Comparison of ENCODE assay signal across 9 mouse cellular contexts in the genomic region with DNA sequence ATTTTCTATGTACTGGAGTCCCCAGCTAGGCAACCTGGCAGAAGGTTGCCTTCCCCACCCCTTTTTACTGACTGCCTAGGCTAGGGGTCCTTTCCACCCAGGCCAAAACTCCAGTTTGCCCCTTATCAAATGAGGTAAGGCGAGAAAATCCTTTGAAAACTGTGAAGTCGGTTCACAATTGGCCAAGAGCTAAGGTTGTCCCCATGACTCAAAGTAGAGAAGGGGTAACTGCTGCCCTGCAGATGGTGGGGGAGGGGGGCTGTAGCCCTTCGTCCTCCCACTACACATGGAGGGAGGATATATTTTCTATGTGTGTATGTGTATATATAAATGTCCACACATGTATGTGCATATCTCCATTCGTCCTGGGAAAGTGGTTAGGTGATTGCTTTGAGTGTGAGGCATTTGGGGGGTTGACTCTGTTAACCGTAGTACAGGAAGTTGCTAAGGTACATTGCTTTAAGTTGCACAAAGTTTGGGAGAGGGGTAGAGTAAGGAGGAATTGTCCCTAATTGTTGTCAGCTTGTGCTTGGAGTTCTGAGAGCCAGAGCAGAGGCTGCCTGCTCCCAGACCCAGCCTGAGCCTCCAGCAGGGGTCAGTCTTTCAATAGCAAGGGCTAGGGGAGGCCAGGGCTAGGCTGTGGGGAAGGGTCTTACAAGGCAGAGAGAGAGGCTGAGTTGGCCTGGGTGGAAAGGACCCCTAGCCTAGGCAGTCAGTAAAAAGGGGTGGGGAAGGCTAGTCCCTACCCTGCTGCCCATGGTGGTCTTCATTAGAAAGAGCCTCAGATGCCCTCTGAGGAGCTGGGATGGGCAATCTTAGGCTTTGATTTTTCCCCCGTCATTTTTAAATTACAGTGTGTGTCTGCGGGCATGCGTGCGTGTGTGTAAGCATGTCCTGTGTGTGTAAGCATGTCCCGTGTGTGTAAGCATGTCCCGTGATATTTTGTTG. TPM values are rescaled to one million over a fixed set of nuclear protein-coding genes. Genes with fewer than 3 reads are reported as not detected.
DNase-seq lines count a peak whose midpoint lies in the region; ATAC-seq lines count a peak whose summit lies in the region.
"Had no signal": no experiment of that assay in that cellular context is flagged by ENCODE, and none has a peak within 500 bp of the region (broad histone marks: within the 10 kb centered on the region; RNA-seq: fewer than 3 reads in every experiment).

No protein-coding gene starts in this region.

- H3K9me3 ChIP-seq in heart, embryonic 14.5 days (ENCODE audit: control insufficient read depth, low read length), result no peaks in the 10 kb centered on the region
- H3K9me3 ChIP-seq in heart, embryonic 11.5 days (replicated peaks; ENCODE audit: control insufficient read depth, low read length), result no peaks in the 10 kb centered on the region
- no peaks in the 10 kb centered on the region for H3K9me3 ChIP-seq in intestine, embryonic 15.5 days
- no peaks in the 10 kb centered on the region for H3K9me3 ChIP-seq in neural tube, embryonic 11.5 days (ENCODE audit: control insufficient read depth, low read length)
- H3K9me3 ChIP-seq: lung, embryonic 15.5 days had no signal

- peak; percentile 48 for DNase-seq in ES-CJ7 (ENCODE audit: low read depth, low spot score)
- DNase-seq in embryo, embryonic 9.5 days (ENCODE audit: extremely low spot score), result peak; percentile 64
- peak; percentile 66 for DNase-seq in neural tube, embryonic 11.5 days (ENCODE audit: low spot score)
- DNase-seq in urinary bladder, postnatal 4 days (ENCODE audit: low spot score in 2 of 2), result no peak

- 77% methylated on average over 11 of the region's 11 CpGs for WGBS in heart, embryonic 14.5 days
- 78% methylated on average over 11 of the region's 11 CpGs for WGBS in heart, embryonic 11.5 days (ENCODE audit: insufficient replicate concordance)
- 76% methylated on average over 11 of the region's 11 CpGs for WGBS in intestine, embryonic 15.5 days
- WGBS in neural tube, embryonic 11.5 days, result 77% methylated on average over 11 of the region's 11 CpGs

- no peaks in the 10 kb centered on the region for H3K27me3 ChIP-seq in heart, embryonic 14.5 days (ENCODE audit: control insufficient read depth, insufficient read depth, low read length)
- H3K27me3 ChIP-seq in heart, embryonic 11.5 days (ENCODE audit: control insufficient read depth, insufficient read depth, low read length), result no peaks in the 10 kb centered on the region
- H3K27me3 ChIP-seq in intestine, embryonic 15.5 days (replicated peaks), result no peaks in the 10 kb centered on the region
- no peaks in the 10 kb centered on the region for H3K27me3 ChIP-seq in neural tube, embryonic 11.5 days (ENCODE audit: control insufficient read depth, insufficient read depth, low read length)
- H3K27me3 ChIP-seq: lung, embryonic 15.5 days had no signal

- H3K4me1 ChIP-seq in heart, embryonic 14.5 days (ENCODE audit: control insufficient read depth in 2 of 2, insufficient read depth in 2 of 2, low read length in 2 of 2), result peaks cover 7 to 38% of the 10 kb centered on the region in 2 experiments
- peaks cover 23% of the 10 kb centered on the region for H3K4me1 ChIP-seq in heart, embryonic 11.5 days (ENCODE audit: control insufficient read depth, insufficient read depth, low read length)
- H3K4me1 ChIP-seq in intestine, embryonic 15.5 days (replicated peaks), result peaks cover 24% of the 10 kb centered on the region
- peaks cover 13% of the 10 kb centered on the region for H3K4me1 ChIP-seq in neural tube, embryonic 11.5 days (ENCODE audit: control insufficient read depth, insufficient read depth, low read length)

- 0 out of 2 replicates have a peak overlapping the region, but pooled peaks have one; percentile 4 for H3K4me2 ChIP-seq in heart, embryonic 14.5 days (ENCODE audit: low read length)
- no peak overlapping the region for H3K4me2 ChIP-seq in heart, embryonic 11.5 days
- H3K4me2 ChIP-seq in intestine, embryonic 15.5 days (replicated peaks), result 0 out of 2 replicates have a peak overlapping the region, but pooled peaks have one; percentile 86
- H3K4me2 ChIP-seq in neural tube, embryonic 11.5 days (ENCODE audit: low read depth), result no peak overlapping the region

- H3K36me3 ChIP-seq in heart, embryonic 14.5 days (ENCODE audit: control insufficient read depth, insufficient read depth, low read length), result peaks cover 21% of the 10 kb centered on the region
- H3K36me3 ChIP-seq in heart, embryonic 11.5 days (ENCODE audit: control insufficient read depth, insufficient read depth, low read length), result no peaks in the 10 kb centered on the region
- peaks cover 12% of the 10 kb centered on the region for H3K36me3 ChIP-seq in intestine, embryonic 15.5 days
- H3K36me3 ChIP-seq in neural tube, embryonic 11.5 days (ENCODE audit: control insufficient read depth, insufficient read depth, low read length), result peaks cover 2% of the 10 kb centered on the region; the same call in 1 of the 2 replicates
- H3K36me3 ChIP-seq: lung, embryonic 15.5 days had no signal

- ATAC-seq in heart, embryonic 14.5 days (ENCODE audit: insufficient number of reproducible peaks, insufficient read depth, low FRiP score, low read depth), result no peak
- no peak for ATAC-seq in heart, embryonic 11.5 days (replicated peaks; ENCODE audit: insufficient number of reproducible peaks, low FRiP score, low TSS enrichment)
- no peak for ATAC-seq in intestine, embryonic 15.5 days
- 0 out of 2 replicates have a peak, but pooled peaks have one; percentile 32 for ATAC-seq in neural tube, embryonic 11.5 days (ENCODE audit: insufficient read depth, low FRiP score, low TSS enrichment)
- no peak for ATAC-seq in frontal cortex, adult (ENCODE audit: low TSS enrichment)

- H3K4me3 ChIP-seq in heart, embryonic 14.5 days (ENCODE audit: control insufficient read depth in 1 of 2, insufficient read depth in 1 of 2, low read depth in 1 of 2, low read length in 2 of 2), result no peak overlapping the region
- H3K4me3 ChIP-seq in heart, embryonic 11.5 days (ENCODE audit: low read depth, low read length), result no peak overlapping the region
- H3K4me3 ChIP-seq in intestine, embryonic 15.5 days (replicated peaks), result no peak overlapping the region
- no peak overlapping the region for H3K4me3 ChIP-seq in neural tube, embryonic 11.5 days (ENCODE audit: low read depth, low read length)
- H3K4me3 ChIP-seq: lung, embryonic 15.5 days had no signal

- 0 out of 4 replicates have a peak overlapping the region, but pooled peaks of 1 of the 2 experiments have one; percentile 3 for H3K27ac ChIP-seq in heart, embryonic 14.5 days (replicated peaks in 1 of 2; ENCODE audit: control insufficient read depth in 1 of 2, insufficient read depth in 1 of 2, low read depth in 2 of 2, low read length in 2 of 2)
- H3K27ac ChIP-seq in heart, embryonic 11.5 days (ENCODE audit: low read depth, low read length), result no peak overlapping the region
- H3K27ac ChIP-seq in intestine, embryonic 15.5 days, result no peak overlapping the region
- no peak overlapping the region for H3K27ac ChIP-seq in neural tube, embryonic 11.5 days (ENCODE audit: low read depth, low read length)
- H3K27ac ChIP-seq: lung, embryonic 15.5 days had no signal

- H3K9ac ChIP-seq in heart, embryonic 14.5 days (ENCODE audit: low read length), result peak overlapping the region; percentile 21; the same call in 1 of the 2 replicates
- no peak overlapping the region for H3K9ac ChIP-seq in heart, embryonic 11.5 days (ENCODE audit: low read depth, low read length)
- H3K9ac ChIP-seq in intestine, embryonic 15.5 days, result no peak overlapping the region
- H3K9ac ChIP-seq in neural tube, embryonic 11.5 days (ENCODE audit: low read length), result 0 out of 2 replicates have a peak overlapping the region, but pooled peaks have one; percentile 5
- H3K9ac ChIP-seq: lung, embryonic 15.5 days had no signal

RNA-seq across cellular contexts. Expression of a gene that starts 5.2 kb away (rescaled TPM):
- 8.7 and 9.6 TPM in 2 replicates for polyA plus RNA-seq in heart, embryonic 14.5 days (2014; fragmentation: Nextera tagmentation; extraction: Ambion mirVana)
- polyA plus RNA-seq in heart, embryonic 11.5 days (2014; fragmentation: Nextera tagmentation; extraction: Ambion mirVana), result 6.8 and 9.5 TPM in 2 replicates
- polyA plus RNA-seq in intestine, embryonic 15.5 days (2015; fragmentation: Nextera tagmentation; extraction: Ambion mirVana), result 8.4 and 10.4 TPM in 2 replicates
- 9.5 and 10.6 TPM in 2 replicates for polyA plus RNA-seq in neural tube, embryonic 11.5 days (2014; fragmentation: Nextera tagmentation; extraction: Ambion mirVana)

RNA-seq across cellular contexts. Expression of a gene that starts 10.8 kb away (rescaled TPM):
- 44.3 and 49.8 TPM in 2 replicates for polyA plus RNA-seq in heart, embryonic 14.5 days (2014; fragmentation: Nextera tagmentation; extraction: Ambion mirVana)
- 46.5 and 50.0 TPM in 2 replicates for polyA plus RNA-seq in heart, embryonic 11.5 days (2014; fragmentation: Nextera tagmentation; extraction: Ambion mirVana)
- 60.4 and 64.2 TPM in 2 replicates for polyA plus RNA-seq in intestine, embryonic 15.5 days (2015; fragmentation: Nextera tagmentation; extraction: Ambion mirVana)
- polyA plus RNA-seq in neural tube, embryonic 11.5 days (2014; fragmentation: Nextera tagmentation; extraction: Ambion mirVana), result 53.9 and 57.9 TPM in 2 replicates

RNA-seq across cellular contexts. Expression of a gene that starts 19.9 kb away (rescaled TPM):
- polyA plus RNA-seq in heart, embryonic 14.5 days (2014; fragmentation: Nextera tagmentation; extraction: Ambion mirVana), result not detected in 2 replicates
- polyA plus RNA-seq in heart, embryonic 11.5 days (2014; fragmentation: Nextera tagmentation; extraction: Ambion mirVana), result not detected in 2 replicates
- 0.42 and 0.63 TPM in 2 replicates for polyA plus RNA-seq in intestine, embryonic 15.5 days (2015; fragmentation: Nextera tagmentation; extraction: Ambion mirVana)
- 0.34 and 0.51 TPM in 2 replicates for polyA plus RNA-seq in neural tube, embryonic 11.5 days (2014; fragmentation: Nextera tagmentation; extraction: Ambion mirVana)

RNA-seq across cellular contexts. Expression of a gene that starts 20.2 kb away (rescaled TPM):
- 296 and 340 TPM in 2 replicates for polyA plus RNA-seq in heart, embryonic 14.5 days (2014; fragmentation: Nextera tagmentation; extraction: Ambion mirVana)
- 307 and 318 TPM in 2 replicates for polyA plus RNA-seq in heart, embryonic 11.5 days (2014; fragmentation: Nextera tagmentation; extraction: Ambion mirVana)
- polyA plus RNA-seq in intestine, embryonic 15.5 days (2015; fragmentation: Nextera tagmentation; extraction: Ambion mirVana), result 341 and 386 TPM in 2 replicates
- polyA plus RNA-seq in neural tube, embryonic 11.5 days (2014; fragmentation: Nextera tagmentation; extraction: Ambion mirVana), result 449 and 479 TPM in 2 replicates

RNA-seq across cellular contexts. Expression of a gene that starts 36.3 kb away (rescaled TPM):
- 0.11 and 0.16 TPM in 2 replicates for polyA plus RNA-seq in heart, embryonic 14.5 days (2014; fragmentation: Nextera tagmentation; extraction: Ambion mirVana)
- polyA plus RNA-seq in heart, embryonic 11.5 days (2014; fragmentation: Nextera tagmentation; extraction: Ambion mirVana), result 0.03 and 0.11 TPM in 2 replicates
- polyA plus RNA-seq in intestine, embryonic 15.5 days (2015; fragmentation: Nextera tagmentation; extraction: Ambion mirVana), result 0.52 and 0.93 TPM in 2 replicates
- 0.05 TPM in 1 of 2 replicates, not detected in the other for polyA plus RNA-seq in neural tube, embryonic 11.5 days (2014; fragmentation: Nextera tagmentation; extraction: Ambion mirVana)

Comparison
In these comparisons a context has a peak if more than half of its experiments do, and no peak if none do; other contexts are left out.
1. H3K4me2 ChIP-seq: peak in heart, embryonic 14.5 days (single experiment) and intestine, embryonic 15.5 days (single experiment); none in heart, embryonic 11.5 days (single experiment) and neural tube, embryonic 11.5 days (single experiment).
2. H3K9ac ChIP-seq: peak in heart, embryonic 14.5 days (single experiment) and neural tube, embryonic 11.5 days (single experiment); none in heart, embryonic 11.5 days (single experiment) and intestine, embryonic 15.5 days (single experiment).
3. DNase-seq: peak in ES-CJ7 (single experiment), embryo, embryonic 9.5 days (single experiment) and neural tube, embryonic 11.5 days (single experiment); none in urinary bladder, postnatal 4 days (0 of 2).